Mouse (Mus musculus) c-Kit-positive CD71-positive TER-119-negative erythroid progenitor cells, embryonic 14.5 days (primary cell): ENCODE measurements at regions not wholly inside any gene's neighbourhood (a gene's known extent, or its start where the extent isn't known, plus 50 kb on each side); places are given as distances from the start of the nearest gene placed in this dataset.
A peak's percentile ranks its signal among the peaks of the same experiment; 100 is the strongest.

Experiments used
- DNase-seq: peaks from one replicate; pipeline ENCODE4 v3.0.0-alpha.2; 2013; ENCODE audit warnings: low read depth

DNA sequence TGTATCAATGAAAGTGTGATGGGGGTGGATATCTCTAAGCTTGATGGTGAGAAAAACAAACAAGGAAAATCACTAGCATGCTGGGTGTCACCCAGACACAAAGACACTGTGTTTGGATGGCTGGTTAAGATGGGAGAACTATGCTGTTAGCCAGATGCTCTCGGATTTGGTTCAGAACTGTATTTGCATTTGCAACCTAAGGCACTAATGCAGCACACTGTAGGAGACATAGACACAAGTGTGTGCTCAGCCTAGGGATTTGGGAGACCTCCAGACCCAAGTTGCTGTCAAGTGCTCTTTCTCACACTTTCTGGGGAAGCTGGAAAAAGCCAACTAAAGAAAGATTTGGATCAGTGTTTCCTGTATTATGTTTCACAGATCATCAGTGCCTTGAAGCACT is 173.1 kb upstream of the Prkcq start:
- DNase-seq = no peak

DNA sequence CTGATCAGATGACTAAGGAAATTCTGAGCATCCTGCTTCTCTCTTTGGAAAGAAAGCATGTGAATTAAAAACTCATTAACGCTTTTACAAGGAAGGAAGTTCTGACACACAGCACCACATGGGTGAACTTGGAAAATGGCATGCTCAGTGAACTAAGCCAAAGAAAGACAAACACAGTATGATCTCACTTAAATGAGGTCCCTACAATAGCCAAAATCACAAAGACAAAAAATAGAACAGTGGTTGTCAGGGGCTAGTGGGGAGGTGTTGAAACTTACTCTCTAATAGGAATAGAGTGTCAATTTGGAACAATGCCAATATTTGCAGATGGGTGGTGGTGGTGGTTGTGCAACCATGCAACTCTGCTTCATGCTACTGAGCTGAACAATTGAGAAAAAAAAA is 172.7 kb upstream of the Prkcq start:
- no peak for DNase-seq

DNA sequence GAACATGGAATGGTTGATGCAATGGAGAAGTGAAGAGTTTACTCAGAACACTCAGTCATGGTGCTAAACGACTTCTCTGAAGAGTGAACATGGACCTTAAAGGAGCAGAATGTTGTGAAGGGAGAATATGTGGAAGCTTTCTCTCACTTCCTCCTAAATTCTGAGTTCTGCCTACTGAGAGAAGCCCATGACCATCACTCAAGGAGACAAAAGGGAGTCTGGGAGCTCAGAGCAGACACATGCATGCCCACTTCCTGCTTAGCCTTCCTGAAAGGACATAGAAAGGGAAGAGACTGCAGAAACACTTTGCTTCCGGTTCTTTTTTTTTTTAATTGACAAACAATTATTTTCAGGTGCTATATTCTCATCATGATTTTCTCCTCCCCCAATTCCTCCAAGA is 166.1 kb upstream of the Prkcq start:
- DNase-seq = no peak

DNA sequence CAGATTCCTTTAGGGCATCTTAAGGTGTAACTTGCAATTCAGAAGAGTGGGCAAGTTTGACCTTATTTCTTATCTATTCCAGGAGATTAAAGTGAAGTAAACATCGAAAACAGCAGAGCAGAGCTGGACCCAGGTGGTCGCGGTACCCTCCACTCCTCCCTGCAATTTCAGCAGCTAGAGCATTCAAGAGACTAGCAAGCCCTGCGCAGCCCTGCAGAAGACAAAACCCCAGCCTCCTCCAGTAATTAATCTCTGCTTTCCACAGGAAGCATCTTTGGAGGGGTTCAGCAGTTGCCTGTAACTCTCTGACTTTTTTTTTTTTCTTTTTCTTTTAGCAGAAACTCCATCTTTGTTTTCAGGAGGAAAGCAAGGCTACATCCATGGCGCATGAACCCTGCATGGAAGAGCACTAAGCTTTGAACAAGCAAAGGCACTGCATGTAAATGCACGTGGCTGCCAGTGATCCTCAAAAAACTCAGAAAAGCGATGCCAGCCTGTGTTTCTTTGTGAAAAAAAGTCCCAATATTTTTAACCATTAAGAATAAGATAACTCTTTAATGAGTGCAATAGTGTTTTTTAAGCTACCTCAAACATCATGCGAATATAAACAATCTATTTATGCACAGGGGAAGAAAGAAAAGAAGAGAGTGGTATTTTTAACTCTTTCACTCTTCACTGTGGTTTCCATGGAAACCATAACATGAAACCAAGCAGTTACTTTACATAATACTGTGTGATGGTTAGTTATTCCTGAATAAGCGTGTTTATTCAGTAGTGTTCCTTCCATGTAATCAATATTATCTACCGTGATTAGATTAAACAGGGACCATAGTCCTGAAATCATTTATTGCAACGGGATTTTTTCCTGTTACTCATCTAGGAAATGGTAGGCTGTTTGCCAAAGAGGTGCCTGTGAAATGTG is 160.6 kb upstream of the Prkcq start:
- DNase-seq = no peak

DNA sequence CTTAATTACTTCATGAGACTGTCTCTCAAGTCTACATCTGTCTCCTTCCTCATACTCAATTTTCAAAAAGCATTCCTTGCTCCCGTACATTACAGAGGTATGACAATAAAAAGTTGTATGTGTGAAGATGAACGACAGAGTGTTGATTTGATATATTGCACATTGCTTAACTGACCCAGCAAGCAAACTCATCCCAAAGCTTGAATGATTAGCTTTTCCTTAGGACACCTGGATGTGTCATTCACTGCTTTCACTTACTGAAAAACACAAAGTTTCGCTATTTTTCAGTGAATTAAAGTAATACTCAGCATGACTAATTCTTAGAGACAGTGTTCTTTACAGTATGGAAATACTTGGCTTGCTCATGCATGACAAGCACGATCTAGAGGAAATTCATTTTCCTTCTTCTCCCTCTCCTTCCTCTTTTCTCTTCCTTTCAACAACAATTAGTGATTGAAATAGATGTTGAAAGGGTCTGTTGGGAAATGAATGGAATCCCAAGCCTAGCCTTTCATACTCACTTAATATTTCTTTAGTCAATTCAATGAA is 159.5 kb upstream of the Prkcq start:
- no peak for DNase-seq

DNA sequence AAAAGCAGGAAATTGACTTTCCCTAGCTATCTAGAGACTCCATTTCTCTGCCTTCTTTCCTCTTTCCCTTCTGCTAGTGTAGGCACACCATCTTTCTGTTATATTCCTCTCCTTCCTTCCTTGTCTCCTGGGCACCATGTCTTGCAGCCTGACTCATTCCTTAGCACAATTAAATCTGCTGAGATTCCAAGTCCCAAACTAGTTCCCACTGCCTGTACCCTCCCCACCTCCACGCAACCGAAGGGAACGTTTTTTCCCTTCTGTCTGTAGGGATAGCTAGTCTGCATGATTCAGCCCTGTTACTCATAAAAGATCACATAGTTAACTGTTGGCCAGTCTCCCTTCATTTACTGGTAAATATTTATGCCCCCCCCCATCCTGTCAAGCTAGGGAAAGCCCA is 158.8 kb upstream of the Prkcq start:
- DNase-seq = no peak

DNA sequence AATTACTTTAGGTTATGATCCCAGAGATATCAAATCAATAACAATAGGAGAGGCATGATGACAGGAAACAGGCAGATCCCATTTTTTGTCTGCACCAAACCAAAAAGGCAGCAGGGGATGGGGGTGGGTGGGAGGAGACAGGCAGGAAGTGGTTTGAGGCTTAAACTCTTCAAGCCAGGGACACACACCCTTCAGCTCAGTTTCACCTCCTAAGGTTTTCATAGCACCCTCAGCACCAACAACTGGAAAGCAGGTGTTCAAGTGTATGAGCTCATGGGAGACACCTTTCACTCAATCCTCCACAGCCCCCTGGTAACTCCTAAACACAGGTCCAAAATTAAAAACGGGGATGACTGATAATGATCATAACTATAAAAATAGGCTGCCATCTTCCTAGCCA is 155.5 kb upstream of the Prkcq start:
- no peak for DNase-seq

DNA sequence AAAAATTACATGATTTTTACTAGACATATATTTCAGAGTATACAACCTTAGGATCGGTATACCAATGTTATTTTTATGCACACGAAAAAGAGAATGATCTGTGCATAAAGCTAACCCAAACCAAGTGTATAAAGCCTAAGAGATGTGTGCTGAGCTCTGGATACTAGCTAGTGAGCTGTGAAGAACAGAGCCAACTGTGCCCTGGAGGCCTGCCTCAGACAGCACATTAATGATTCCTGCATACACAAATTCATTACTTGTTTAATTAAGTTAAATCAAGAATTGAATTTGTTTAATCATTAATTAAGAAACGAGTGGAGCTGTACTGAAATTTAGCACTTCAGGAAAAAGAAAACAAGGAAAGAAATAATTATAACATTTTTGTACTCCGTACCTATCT is 139.0 kb upstream of the Prkcq start:
- DNase-seq = no peak

DNA sequence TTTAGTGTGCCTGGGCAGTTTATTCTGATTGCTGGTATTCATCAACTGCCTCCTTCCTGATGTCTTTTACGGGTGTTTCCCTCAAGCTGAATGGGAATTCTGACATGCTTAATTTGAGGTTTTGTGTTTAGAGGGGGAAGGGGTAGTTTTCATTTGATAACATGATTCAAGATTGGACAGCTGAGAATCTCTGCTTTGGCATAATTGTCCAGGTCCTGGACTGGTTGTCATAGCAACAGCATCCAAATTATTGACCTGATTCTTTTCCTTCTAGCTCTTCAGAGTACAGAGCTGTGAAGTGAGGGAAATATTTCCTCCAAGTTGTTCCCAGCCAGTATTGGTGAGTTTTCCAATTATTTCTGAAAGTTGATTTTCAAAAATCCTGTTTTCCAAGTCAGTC is 137.7 kb upstream of the Prkcq start:
- DNase-seq = no peak

DNA sequence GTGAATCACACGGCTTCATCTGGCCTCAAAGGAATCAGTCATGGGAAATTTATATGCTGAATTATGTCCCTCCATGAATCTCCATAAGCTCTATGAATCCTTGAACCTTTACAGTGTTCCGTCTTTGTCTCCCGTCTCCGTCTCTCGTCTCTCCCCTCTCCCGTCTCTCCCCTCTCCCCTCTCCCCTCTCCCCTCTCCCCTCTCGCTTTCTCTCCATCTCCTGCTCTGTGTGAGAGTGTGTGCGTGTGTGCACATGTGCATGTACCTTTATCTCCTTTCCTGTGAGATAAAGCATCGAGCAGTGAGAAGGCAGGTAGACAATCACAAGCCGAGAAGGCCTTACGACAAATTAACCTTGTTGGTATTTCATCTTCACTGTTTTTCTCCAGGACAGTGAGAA is 134.6 kb upstream of the Prkcq start:
- no peak for DNase-seq

DNA sequence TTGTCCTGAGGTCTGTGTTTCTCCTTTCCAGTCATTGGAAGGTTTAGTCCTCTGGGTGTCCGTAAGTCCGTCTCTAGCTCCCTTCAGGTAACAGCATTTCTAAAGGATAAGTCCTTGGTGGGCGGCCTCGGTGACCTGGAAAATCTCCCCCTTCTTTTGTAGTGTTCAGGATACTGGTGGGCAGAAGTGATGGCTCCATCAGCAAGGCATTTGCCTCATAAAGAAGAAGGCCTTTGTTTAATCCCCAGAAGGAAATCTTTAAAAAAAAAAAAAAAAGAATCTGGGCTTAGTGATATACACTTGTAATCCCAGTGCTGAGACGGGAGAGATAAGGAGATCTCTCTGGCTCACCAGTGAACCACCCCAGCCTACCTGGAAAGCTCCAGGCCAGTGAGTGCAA is 133.5 kb upstream of the Prkcq start:
- no peak for DNase-seq

DNA sequence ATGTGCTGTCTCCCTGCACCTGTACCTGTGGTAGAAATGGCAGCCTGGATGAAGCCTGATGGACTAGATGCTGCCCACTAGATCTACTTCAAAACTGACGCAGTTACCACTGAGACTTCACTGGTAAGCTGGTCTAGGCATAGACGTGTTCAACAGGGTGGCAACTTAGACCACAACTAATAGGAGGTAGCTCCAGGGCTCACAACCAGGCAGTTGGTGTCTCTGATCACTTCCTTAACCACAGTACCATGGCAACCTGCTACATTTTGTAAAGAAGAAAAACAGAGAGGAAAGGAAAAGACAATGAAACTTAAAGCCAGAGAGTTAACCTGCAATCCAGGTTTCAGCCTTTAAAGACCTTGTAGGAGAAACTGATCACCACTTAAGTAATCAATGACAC is 131.9 kb upstream of the Prkcq start:
- no peak for DNase-seq

DNA sequence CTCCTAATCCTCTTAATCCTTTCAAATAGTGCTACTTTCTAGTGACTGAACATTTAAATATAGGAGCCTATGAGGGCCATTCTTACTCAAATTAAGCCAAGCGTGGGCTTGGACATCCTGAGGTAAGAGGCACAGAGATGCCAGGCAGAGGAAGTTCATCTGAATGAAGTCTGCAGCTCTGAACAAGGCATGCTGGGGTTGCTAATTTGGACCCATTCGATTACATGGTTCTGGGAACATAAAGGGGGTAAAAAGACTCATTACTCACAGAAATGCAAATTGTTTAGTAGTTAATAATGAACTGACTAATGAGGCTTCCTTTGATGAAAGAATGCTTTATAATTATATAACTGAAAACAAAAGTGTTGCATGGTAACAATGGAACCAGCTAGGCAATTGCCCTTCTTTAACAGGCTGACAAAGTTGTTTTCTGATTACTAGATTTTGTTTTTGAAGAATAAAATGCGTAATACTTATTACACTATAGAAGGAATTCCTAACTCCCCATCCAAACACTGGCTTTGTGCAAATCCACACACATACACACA is 127.1 kb upstream of the Prkcq start:
- no peak for DNase-seq

DNA sequence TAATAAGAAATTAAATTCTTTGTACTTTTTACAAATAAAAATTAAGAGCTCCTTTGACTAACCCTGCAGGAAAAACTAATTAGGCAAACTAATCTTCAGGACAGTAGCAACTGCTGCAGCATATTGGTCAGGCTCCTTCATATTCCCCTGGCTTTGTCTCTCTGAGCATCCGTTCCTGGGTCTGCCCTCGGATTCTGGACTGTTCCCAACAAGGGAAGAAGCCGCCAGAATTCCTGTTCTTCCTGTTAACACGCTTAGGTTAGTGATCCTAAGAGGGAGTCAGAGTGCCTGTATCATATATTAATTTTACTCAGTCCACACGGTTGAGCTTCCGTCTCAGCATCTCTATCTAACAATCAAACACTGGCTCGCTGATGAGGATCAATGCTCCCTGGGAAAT is 120.3 kb upstream of the Prkcq start:
- DNase-seq = no peak

DNA sequence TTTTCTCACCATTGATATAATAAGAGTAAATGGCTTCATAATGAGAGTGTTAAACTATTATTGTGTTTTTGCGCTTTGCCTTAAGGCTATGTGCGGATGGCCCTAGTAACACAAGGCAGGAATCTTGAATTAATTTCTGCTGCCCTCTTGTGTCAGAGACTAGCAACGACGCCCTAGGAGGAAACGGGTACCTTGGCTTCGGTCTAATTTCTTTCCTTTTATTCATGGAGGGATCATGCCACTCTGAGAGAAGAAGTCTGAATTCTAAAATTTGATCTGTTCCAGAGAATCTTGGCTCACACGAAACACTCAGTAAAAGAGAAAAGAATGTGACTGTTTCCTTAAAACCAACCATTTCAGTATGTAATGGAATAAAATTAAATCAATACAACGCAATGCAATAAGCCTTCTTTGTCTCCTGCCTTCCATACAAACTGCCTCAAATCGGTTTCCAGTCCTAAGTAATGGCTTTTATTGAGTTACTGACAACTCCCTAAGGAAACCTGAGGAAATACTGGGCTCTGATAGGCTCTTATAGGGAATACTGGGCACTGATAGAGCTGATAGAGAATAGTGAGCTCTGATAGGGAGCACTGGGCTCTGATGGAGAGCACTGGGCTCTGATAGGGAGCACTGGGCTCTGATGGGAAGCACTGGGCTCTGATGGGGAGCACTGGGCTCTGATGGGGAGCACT is 112.0 kb upstream of the Prkcq start:
- DNase-seq = peak; percentile 7

DNA sequence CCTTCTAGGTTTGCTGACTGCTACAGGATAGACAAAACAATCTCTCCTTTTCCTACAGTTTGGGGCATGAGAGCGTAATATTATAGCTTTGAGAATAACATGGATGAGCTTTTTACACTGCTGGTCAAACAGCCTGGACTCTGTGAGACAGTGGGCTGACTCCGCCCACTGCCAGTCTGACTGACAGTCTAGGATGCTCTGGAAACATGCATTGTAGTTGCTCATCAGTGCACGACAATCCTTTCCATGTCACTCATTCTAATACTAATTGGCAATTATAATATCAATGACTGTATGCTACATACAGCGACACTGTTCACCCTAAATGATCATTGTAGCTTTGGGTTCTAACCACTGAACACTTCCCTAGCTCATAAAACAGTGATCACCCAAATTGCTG is 104.5 kb upstream of the Prkcq start:
- DNase-seq = no peak

DNA sequence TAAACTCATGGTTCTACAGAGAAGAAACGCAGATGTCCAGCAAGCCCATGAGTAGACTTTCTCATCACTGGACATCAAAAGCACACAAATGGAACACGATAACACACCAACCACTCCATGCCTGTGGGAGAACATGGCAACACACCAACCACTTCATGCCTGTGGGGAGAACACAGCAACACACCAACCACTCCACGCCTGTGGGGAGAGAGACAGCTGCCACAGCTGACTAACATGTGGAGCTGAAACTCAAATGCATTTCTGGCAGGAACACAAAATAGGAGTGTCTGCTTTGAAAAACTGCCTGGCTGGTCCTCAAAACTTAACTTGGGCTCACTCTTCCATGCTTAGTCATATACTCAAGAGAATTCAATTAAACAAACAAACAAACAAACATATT is 88.4 kb upstream of the Prkcq start:
- DNase-seq = no peak

DNA sequence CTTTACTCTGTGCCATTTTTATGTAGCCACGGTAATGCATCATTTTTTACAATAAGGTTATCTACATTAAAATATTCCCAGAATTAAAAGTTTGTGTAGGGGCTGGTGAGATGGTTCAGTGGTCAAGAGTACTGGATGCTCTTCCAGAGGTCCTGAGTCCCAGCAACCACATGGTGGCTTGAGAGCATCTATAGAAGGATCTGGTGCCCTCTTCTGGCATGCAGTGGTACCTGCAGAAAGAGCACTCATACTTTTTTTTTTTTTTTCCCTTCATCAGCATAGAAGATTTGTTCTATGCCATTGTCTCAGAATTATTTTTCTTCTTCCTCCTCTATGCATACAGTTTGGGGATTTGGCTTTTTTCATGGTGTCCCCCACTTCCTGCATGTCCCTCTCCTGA is 84.9 kb upstream of the Prkcq start:
- peak; percentile 3 for DNase-seq

DNA sequence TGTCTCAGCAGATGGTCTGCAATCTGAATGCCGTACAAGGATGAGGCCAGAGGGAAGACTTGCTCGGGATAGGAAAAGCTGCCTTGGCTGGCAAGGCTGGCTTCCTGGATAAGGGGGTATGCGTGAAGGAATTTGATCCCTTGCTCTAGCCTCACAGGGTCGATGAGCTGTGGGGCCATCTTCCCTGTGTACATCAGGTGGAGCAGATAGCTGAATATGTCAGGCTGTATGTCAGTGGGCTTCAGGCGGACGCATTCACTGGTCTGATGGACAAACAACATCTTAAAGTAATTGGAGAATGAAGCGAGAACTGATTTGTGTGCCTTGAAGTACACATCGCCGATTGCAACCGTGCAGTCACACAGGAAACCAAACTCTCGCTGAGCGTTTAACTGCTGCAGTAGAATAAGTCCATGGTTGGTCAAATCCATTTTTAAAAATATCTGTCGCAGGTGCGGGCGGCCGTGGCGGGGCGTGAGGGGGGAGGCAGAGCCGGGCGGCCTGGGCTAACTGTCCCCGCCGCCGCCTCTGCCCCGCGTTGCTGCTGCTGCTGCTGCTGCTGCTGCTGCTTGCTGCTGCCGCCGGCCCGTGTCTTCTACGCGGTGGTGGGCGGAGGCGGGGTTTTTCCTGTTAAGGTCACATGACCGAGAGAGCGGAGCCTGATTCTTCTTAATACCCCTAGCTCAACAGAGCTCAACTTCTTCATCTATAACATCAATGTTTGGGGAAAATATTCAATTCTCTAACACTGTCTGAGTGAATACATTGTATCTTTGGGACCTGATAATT is 71.9 kb upstream of the Prkcq start:
- DNase-seq = peak; percentile 2

DNA sequence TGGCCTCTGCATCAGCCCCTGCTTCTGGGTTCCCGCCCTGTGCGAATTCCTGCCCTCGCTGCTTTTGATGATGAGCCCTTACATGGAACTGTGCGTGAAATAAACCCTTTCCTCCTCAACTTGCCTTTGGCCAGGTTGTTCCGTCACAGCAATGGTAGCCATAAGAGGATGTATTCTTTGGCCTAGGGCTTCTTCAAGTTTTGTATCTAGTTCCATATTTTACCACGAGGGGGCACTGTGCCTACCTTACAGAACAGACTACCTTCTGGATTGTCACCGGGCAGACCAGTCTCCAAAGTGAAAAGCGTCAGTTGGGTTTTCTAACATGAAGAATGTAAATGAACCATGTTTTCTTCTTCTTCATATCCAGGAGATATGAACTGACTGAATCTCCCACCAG is 58.7 kb upstream of the Prkcq start:
- peak; percentile 48 for DNase-seq

DNA sequence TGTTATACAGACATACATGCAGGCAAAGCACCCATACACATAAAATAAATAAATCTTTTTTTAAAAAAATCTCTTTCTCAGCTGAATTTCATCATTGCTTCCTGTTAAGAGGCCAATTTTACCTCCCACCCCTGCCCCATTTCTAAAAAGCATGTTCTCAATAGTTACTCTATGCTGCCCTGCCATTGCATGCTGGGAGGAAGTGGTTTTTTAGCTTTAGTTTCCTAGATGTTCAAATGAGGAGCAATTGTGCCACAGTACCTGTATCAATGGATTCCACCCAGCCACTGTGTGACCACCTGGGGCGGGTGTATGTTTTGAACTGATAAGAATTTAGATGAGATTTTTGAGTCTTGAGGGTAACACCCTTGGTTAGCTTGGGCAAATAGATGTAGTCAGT is 53.3 kb upstream of the Prkcq start:
- no peak for DNase-seq

DNA sequence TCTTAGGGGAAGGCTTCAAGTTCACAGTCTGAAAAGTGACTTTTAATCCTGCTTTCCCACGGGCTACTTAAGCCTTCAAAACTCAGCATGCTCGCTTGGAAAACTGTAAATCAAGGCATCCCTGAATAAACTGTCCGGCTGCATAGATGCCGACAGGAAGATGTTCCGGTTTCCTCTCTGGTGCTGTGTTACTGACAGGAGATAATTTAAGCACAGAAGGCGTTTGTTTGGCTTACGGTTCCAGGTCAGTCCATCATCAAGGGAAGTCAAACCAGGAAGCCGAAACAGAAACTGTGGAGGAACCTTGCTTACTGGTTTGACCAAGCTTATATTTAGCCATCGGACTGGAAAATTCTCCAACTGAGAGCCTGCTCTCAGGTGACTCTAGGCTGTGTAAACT is 52.6 kb upstream of the Prkcq start:
- DNase-seq = no peak
